Mouse (Mus musculus): Measurements from ENCODE around the gene Six2. TPM values are rescaled to one million over a fixed set of nuclear protein-coding genes. Genes with fewer than 3 reads are reported as not detected.

The Six2 gene
- polyA plus RNA-seq, 1 experiment from 2014 or later = 0.05 TPM

DNA sequence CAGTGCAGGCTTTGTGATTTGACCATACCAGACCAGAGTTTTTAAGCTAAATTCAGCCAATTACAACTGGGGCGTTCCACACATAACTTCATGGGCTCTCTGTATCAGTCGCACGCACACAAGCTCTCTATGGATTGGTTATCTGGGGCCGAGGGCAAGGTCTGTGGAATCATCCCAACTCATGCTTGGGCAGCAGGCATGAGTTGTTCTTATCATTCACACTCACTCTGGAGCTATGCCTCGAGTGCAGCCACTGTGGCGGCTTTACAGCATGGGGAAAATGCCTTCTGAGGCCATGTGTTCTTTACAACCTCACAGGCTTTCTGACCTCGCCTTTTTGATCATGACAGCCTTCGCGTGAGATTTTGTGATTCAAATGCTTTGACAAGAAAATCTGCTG, 37.9 kb upstream of the Six2 start:
- 84% methylated on average over 9 of the region's 9 CpGs for WGBS
- no peak for TF ChIP-seq CTCF (IDR thresholded peaks at IDR 0.05; ENCODE audit: low read depth)
- H3K4me3 ChIP-seq (ENCODE audit: low read depth, low read length) = no peak overlapping the region
- no peaks in the 10 kb centered on the region for H3K36me3 ChIP-seq (ENCODE audit: control insufficient read depth, insufficient read depth)
- H3K27ac ChIP-seq (ENCODE audit: low read depth, low read length) = no peak overlapping the region
- no peaks in the 10 kb centered on the region for H3K4me1 ChIP-seq (replicated peaks; ENCODE audit: control insufficient read depth, insufficient read depth, low read length)
- no peak for ATAC-seq
- H3K9ac ChIP-seq (ENCODE audit: low read depth, low read length) = no peak overlapping the region
- no peaks in the 10 kb centered on the region for H3K27me3 ChIP-seq (replicated peaks; ENCODE audit: control insufficient read depth, insufficient read depth, low read length)
- H3K9me3 ChIP-seq (ENCODE audit: control insufficient read depth) = no peaks in the 10 kb centered on the region
- H3K4me2 ChIP-seq (replicated peaks; ENCODE audit: low read depth) = no peak overlapping the region

DNA sequence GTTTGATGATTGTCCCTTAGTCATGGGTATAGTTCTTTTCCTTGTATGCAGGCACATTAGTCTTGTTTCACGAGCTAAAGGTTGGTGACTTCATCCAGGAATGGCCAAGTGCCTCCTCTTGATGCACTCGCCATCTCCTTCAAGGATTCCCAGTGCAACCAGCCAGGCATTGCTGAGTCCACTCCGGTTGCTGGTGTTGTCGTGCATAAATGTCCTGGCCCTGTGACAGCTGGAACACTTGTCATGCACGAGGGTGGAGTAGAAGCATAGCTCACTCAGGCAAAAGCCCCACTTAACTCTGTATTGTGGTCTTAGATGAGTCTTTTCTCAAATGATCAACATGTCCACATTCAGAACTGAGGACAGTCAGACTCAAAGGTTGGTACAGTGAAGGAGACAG, 35.1 kb upstream of the Six2 start:
- no peaks in the 10 kb centered on the region for H3K36me3 ChIP-seq (ENCODE audit: control insufficient read depth, insufficient read depth)
- no peaks in the 10 kb centered on the region for H3K4me1 ChIP-seq (replicated peaks; ENCODE audit: control insufficient read depth, insufficient read depth, low read length)
- H3K9ac ChIP-seq (ENCODE audit: low read depth, low read length) = no peak overlapping the region
- no peaks in the 10 kb centered on the region for H3K9me3 ChIP-seq (ENCODE audit: control insufficient read depth)
- H3K27ac ChIP-seq (ENCODE audit: low read depth, low read length) = no peak overlapping the region
- 74% methylated on average over 5 of the region's 5 CpGs for WGBS
- no peaks in the 10 kb centered on the region for H3K27me3 ChIP-seq (replicated peaks; ENCODE audit: control insufficient read depth, insufficient read depth, low read length)
- ATAC-seq = no peak
- H3K4me3 ChIP-seq (ENCODE audit: low read depth, low read length) = no peak overlapping the region
- TF ChIP-seq CTCF (IDR thresholded peaks at IDR 0.05; ENCODE audit: low read depth) = no peak
- no peak overlapping the region for H3K4me2 ChIP-seq (replicated peaks; ENCODE audit: low read depth)

DNA sequence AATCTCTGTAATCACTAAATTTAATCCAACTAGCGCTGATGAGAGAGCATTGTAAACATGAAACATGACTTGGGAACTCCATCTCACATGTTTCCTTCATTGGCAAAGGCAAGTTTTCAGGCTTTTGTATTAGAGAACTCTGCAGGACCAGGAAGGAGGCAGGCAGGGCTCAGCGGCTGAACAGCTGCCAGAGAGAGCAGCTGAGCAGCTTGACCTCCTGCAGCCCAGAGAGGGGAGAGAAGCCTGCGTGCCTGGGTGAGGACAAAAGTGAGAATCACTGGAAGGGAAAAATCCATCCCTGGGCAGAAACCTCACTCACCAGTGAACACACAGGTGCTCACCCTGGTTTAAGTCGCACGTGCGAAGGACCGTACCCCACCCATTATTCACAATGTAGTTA, 29.2 kb upstream of the Six2 start:
- H3K4me1 ChIP-seq (replicated peaks; ENCODE audit: control insufficient read depth, insufficient read depth, low read length) = no peaks in the 10 kb centered on the region

DNA sequence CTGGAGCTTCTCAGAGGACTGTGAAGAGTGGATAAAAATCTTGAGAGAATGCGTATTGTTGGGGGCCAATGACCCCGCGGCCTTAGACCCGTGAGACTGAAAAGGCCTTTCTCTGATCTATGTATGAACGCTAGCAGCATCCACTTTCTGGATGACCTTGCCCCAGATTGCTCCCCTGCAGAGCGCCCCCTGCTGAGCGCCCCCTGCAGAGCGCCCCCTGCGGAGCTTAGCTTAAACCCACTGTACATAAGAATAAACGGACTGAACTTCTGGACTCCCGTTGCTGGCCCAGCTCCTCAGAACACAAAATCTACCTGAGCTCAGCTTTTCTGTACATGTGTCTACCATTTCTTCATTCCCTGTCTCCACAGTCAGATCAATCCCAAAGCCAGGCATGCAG, 27.7 kb upstream of the Six2 start:
- Histone ChIP-seq H3K27ac (ENCODE audit: low read depth, low read length) (no peak overlapping the region), H3K9ac (ENCODE audit: low read depth, low read length) (no peak overlapping the region), H3K4me2 (replicated peaks; ENCODE audit: low read depth) (no peak overlapping the region), H3K4me1 (replicated peaks; ENCODE audit: control insufficient read depth, insufficient read depth, low read length) (no peaks in the 10 kb centered on the region), H3K27me3 (replicated peaks; ENCODE audit: control insufficient read depth, insufficient read depth, low read length) (no peaks in the 10 kb centered on the region), H3K4me3 (ENCODE audit: low read depth, low read length) (no peak overlapping the region), H3K9me3 (ENCODE audit: control insufficient read depth) (no peaks in the 10 kb centered on the region), H3K36me3 (ENCODE audit: control insufficient read depth, insufficient read depth) (no peaks in the 10 kb centered on the region)
- ATAC-seq = no peak
- WGBS = 71% methylated on average over 11 of the region's 11 CpGs
- TF ChIP-seq CTCF (IDR thresholded peaks at IDR 0.05; ENCODE audit: low read depth) = no peak

More for the DNA sequence above, 29.2 kb upstream of the Six2 start:
- 68% methylated on average over 7 of the region's 7 CpGs for WGBS
- Histone ChIP-seq H3K4me2 (replicated peaks; ENCODE audit: low read depth) (no peak overlapping the region), H3K9ac (ENCODE audit: low read depth, low read length) (no peak overlapping the region), H3K9me3 (ENCODE audit: control insufficient read depth) (no peaks in the 10 kb centered on the region), H3K36me3 (ENCODE audit: control insufficient read depth, insufficient read depth) (no peaks in the 10 kb centered on the region), H3K27me3 (replicated peaks; ENCODE audit: control insufficient read depth, insufficient read depth, low read length) (no peaks in the 10 kb centered on the region), H3K4me3 (ENCODE audit: low read depth, low read length) (no peak overlapping the region), H3K27ac (ENCODE audit: low read depth, low read length) (no peak overlapping the region)
- no peak for TF ChIP-seq CTCF (IDR thresholded peaks at IDR 0.05; ENCODE audit: low read depth)
- ATAC-seq = no peak

- Histone ChIP-seq H3K4me1 (replicated peaks; ENCODE audit: control insufficient read depth, insufficient read depth, low read length) (no peaks in the 10 kb centered on the region), H3K27me3 (replicated peaks; ENCODE audit: control insufficient read depth, insufficient read depth, low read length) (no peaks in the 10 kb centered on the region), H3K9ac (ENCODE audit: low read depth, low read length) (no peak overlapping the region), H3K4me3 (ENCODE audit: low read depth, low read length) (no peak overlapping the region), H3K4me2 (replicated peaks; ENCODE audit: low read depth) (no peak overlapping the region), H3K27ac (ENCODE audit: low read depth, low read length) (no peak overlapping the region), H3K9me3 (ENCODE audit: control insufficient read depth) (no peaks in the 10 kb centered on the region), H3K36me3 (ENCODE audit: control insufficient read depth, insufficient read depth) (no peaks in the 10 kb centered on the region)
- TF ChIP-seq CTCF (IDR thresholded peaks at IDR 0.05; ENCODE audit: low read depth) = no peak
- ATAC-seq = no peak
- 57% methylated on average over 5 of the region's 5 CpGs for WGBS
These were observed 26.3 kb upstream of the Six2 start for GRCm38 (mm10) chr17:85714370-85714769.

DNA sequence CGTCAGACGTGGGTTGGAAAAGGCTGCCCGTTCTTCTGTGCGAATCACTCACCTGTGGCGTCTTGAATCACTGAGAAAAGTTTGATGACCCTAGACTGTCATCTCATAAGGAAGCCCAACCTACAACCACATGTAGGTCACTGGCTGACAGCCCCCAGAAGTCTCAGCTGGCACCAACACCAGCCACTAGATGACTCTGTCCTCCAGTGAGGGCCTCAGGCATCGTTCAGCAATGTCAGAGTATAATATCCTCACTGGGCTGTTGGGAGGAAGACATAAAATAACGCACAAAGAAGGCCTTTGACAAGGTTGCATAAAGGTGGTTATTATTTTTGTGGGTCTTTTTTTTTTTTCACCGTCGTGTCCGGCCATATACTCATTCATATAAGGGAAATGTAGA, 24.8 kb upstream of the Six2 start:
- 87% methylated on average over 10 of the region's 10 CpGs for WGBS
- no peaks in the 10 kb centered on the region for H3K4me1 ChIP-seq (replicated peaks; ENCODE audit: control insufficient read depth, insufficient read depth, low read length)
- H3K9me3 ChIP-seq (ENCODE audit: control insufficient read depth) = no peaks in the 10 kb centered on the region
- H3K4me2 ChIP-seq (replicated peaks; ENCODE audit: low read depth) = no peak overlapping the region
- 0 out of 2 replicates have a peak, but pooled peaks have one; percentile 9 for TF ChIP-seq CTCF (IDR thresholded peaks at IDR 0.05; ENCODE audit: low read depth)
- no peak overlapping the region for H3K9ac ChIP-seq (ENCODE audit: low read depth, low read length)
- ATAC-seq = no peak
- H3K36me3 ChIP-seq (ENCODE audit: control insufficient read depth, insufficient read depth) = no peaks in the 10 kb centered on the region
- no peak overlapping the region for H3K27ac ChIP-seq (ENCODE audit: low read depth, low read length)
- no peaks in the 10 kb centered on the region for H3K27me3 ChIP-seq (replicated peaks; ENCODE audit: control insufficient read depth, insufficient read depth, low read length)
- no peak overlapping the region for H3K4me3 ChIP-seq (ENCODE audit: low read depth, low read length)
